Mouse (Mus musculus): ENCODE data around the gene Tmem239. TPM values are rescaled to one million over a fixed set of nuclear protein-coding genes. Genes with fewer than 3 reads are reported as not detected.

Tmem239 gene
- polyA plus RNA-seq, 1 experiment from 2014 or later: 0.12 TPM

DNA sequence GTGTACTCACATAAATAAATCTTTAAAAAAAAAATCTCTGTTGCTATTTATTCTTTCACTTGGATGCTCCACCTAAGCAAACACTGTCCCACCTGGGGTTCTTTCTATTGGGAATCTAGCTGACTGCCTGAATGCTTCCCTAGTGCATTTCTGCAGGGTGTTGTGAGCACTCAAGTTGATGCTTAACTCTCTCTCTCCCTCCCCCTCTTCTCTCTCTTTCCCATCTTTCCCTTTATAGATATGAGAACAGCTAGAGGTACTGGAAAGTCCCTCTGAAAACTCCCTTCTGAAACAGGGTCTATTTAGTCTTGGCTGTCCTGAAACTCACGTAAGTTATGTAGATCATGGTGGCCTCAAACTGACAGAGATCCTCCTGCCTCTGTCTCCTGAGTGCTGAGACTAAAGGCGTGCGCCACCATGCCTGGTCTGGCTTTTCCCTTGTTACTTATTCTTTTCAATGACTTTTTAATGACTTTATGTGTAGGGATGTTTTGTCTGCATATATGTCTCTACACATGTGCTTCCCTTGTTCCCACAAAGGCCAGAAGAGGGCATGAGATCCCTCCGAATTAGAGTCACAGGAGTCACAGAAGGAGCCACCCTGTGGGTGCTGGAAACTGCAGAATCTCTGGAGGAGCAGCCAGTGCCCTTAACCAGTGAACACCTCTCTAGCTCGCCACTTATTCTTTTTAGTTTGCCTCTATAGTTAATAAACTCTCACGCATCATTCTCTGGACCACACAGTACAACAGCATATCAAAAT is 8.0 kb downstream of the Tmem239 start:
- H3K27me3 ChIP-seq (ENCODE audit: low read depth, poor library complexity, severe bottlenecking): no peaks in the 10 kb centered on the region
- no peaks in the 10 kb centered on the region for H3K9me3 ChIP-seq (replicated peaks)
- no peak overlapping the region for H3K27ac ChIP-seq (replicated peaks)
- H3K36me3 ChIP-seq: peaks cover 10% of the 10 kb centered on the region
- H3K4me3 ChIP-seq: no peak overlapping the region
- 81% methylated on average over 6 of the region's 6 CpGs for WGBS
- DNase-seq (ENCODE audit: low spot score): no peak
- H3K4me1 ChIP-seq: peaks cover 7% of the 10 kb centered on the region

GRCm38 (mm10) chr2:130421781-130422620 is 15.7 kb downstream of the Tmem239 start:
- no peak overlapping the region for H3K27ac ChIP-seq (replicated peaks)
- no peak for DNase-seq (ENCODE audit: low spot score)
- peaks cover 33% of the 10 kb centered on the region for H3K4me1 ChIP-seq
- peaks cover 14% of the 10 kb centered on the region for H3K27me3 ChIP-seq (ENCODE audit: low read depth, poor library complexity, severe bottlenecking)
- 95% methylated on average over 26 of the region's 26 CpGs for WGBS
- no peak overlapping the region for H3K4me3 ChIP-seq
- H3K36me3 ChIP-seq: peaks cover 43% of the 10 kb centered on the region
- H3K9me3 ChIP-seq (replicated peaks): no peaks in the 10 kb centered on the region

GRCm38 (mm10) chr2:130423397-130424125 is 17.3 kb downstream of the Tmem239 start:
- Histone ChIP-seq H3K27ac (replicated peaks) (peak overlapping the region; percentile 91), H3K4me1 (peaks cover 33% of the 10 kb centered on the region), H3K36me3 (peaks cover 49% of the 10 kb centered on the region), H3K9me3 (replicated peaks) (no peaks in the 10 kb centered on the region), H3K4me3 (peak overlapping the region; percentile 65), H3K27me3 (ENCODE audit: low read depth, poor library complexity, severe bottlenecking) (peaks cover 14% of the 10 kb centered on the region)
- 19% methylated on average over 49 of the region's 49 CpGs for WGBS
- peak; percentile 82 for DNase-seq (ENCODE audit: low spot score)

DNA sequence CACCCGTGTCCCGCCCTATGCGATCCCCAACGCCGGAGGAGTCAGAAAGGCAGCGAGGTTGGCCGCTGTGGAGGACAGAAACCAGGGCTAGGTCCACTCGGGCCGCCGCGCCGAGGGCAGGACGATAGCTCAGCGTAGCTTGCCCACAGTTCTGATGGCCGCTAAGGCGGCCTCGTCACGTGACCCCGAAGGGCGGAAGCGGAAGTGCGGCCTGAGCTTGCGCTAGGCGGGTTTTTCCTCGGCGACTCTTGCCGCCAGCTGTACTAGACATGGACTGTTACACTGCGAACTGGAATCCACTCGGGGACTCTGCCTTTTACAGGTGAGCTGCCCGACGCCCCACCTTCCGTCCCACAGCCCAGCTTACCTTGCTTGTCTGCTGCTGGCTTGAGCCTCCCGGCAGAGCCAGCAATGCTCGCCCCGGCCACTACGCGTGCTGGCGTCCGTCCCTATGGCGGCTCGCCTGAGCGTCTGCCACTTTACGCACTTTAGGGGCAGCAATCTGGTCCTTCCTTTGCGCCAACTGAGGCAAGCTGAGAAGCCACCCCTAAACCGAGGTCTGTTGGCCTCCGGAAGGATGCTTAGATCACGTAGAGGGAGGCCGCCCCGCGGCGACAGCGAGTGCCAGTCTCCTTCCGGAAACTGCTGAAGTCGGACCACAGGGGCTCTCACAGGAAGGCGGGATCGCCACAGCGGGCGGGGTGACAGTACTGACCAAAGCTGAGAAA is 18.0 kb downstream of the Tmem239 start, which contains the start of the genes Vps16 and Pced1a:
Vps16 (plus strand) TSS at position 214 of the 728 bp plus-strand sequence.
Pced1a (minus strand) TSS at position 576 of the 728 bp plus-strand sequence.
- peak within 1 kb of the TSS; percentile 91 for H3K27ac ChIP-seq (replicated peaks)
- H3K36me3 ChIP-seq: peaks cover 42% of the 10 kb centered on the region
- no peaks in the 10 kb centered on the region for H3K9me3 ChIP-seq (replicated peaks)
- H3K4me3 ChIP-seq: peak within 1 kb of the TSS; percentile 65
- peaks cover 14% of the 10 kb centered on the region for H3K27me3 ChIP-seq (ENCODE audit: low read depth, poor library complexity, severe bottlenecking)
- under 1% methylated on average over 58 of the region's 58 CpGs for WGBS
- peaks cover 33% of the 10 kb centered on the region for H3K4me1 ChIP-seq
- peak; percentile 95 for DNase-seq (ENCODE audit: low spot score)

- Histone ChIP-seq H3K36me3 (peaks cover 38% of the 10 kb centered on the region), H3K4me1 (peaks cover 33% of the 10 kb centered on the region), H3K9me3 (replicated peaks) (no peaks in the 10 kb centered on the region), H3K4me3 (peak overlapping the region; percentile 65), H3K27me3 (ENCODE audit: low read depth, poor library complexity, severe bottlenecking) (peaks cover 14% of the 10 kb centered on the region), H3K27ac (replicated peaks) (peak overlapping the region; percentile 91)
- no peak for DNase-seq (ENCODE audit: low spot score)
- 62% methylated on average over 5 of the region's 5 CpGs for WGBS
Measured at GRCm38 (mm10) chr2:130425112-130425511, 18.8 kb downstream of the Tmem239 start.

GRCm38 (mm10) chr2:130429851-130430250 is 23.6 kb downstream of the Tmem239 start:
- WGBS: 76% methylated on average over 2 of the region's 2 CpGs
- Histone ChIP-seq H3K36me3 (peaks cover 32% of the 10 kb centered on the region), H3K4me1 (peaks cover 7% of the 10 kb centered on the region), H3K27ac (replicated peaks) (no peak overlapping the region), H3K4me3 (no peak overlapping the region), H3K27me3 (ENCODE audit: low read depth, poor library complexity, severe bottlenecking) (no peaks in the 10 kb centered on the region), H3K9me3 (replicated peaks) (no peaks in the 10 kb centered on the region)
- DNase-seq (ENCODE audit: low spot score): no peak

GRCm38 (mm10) chr2:130430484-130430883 is 24.2 kb downstream of the Tmem239 start:
- Histone ChIP-seq H3K36me3 (peaks cover 32% of the 10 kb centered on the region), H3K9me3 (replicated peaks) (no peaks in the 10 kb centered on the region), H3K4me1 (peaks cover 1% of the 10 kb centered on the region), H3K27me3 (ENCODE audit: low read depth, poor library complexity, severe bottlenecking) (no peaks in the 10 kb centered on the region), H3K4me3 (no peak overlapping the region), H3K27ac (replicated peaks) (no peak overlapping the region)
- 84% methylated on average over 3 of the region's 3 CpGs for WGBS
- DNase-seq (ENCODE audit: low spot score): no peak

GRCm38 (mm10) chr2:130432157-130432556 is 25.9 kb downstream of the Tmem239 start:
- WGBS: 90% methylated on average over 3 of the region's 3 CpGs
- Histone ChIP-seq H3K9me3 (replicated peaks) (no peaks in the 10 kb centered on the region), H3K4me3 (no peak overlapping the region), H3K27me3 (ENCODE audit: low read depth, poor library complexity, severe bottlenecking) (no peaks in the 10 kb centered on the region), H3K36me3 (peaks cover 32% of the 10 kb centered on the region), H3K4me1 (no peaks in the 10 kb centered on the region), H3K27ac (replicated peaks) (no peak overlapping the region)
- no peak for DNase-seq (ENCODE audit: low spot score)

DNA sequence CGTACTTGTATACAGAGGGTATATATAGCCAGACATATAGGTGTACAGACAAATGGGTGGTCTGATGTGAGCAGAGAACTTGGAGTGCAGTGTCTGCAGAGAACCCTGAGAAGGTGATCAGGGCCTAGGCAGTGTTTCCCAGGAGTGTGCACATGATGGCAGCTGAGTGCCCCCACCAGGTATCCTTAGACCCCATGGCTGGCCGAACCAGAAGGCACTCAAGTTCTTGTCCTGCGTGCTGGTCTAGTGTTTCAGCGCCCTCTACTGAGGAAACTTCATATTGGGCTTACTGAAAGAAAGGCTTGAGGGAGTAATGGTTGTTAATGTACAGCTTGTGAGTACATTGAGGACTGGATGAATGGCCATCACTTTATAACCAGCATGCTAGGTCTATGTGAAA is 26.9 kb downstream of the Tmem239 start:
- no peak overlapping the region for H3K4me3 ChIP-seq
- DNase-seq (ENCODE audit: low spot score): no peak
- WGBS: 28% methylated on average over 4 of the region's 4 CpGs
- H3K4me1 ChIP-seq: no peaks in the 10 kb centered on the region
- no peaks in the 10 kb centered on the region for H3K9me3 ChIP-seq (replicated peaks)
- H3K27ac ChIP-seq (replicated peaks): no peak overlapping the region
- H3K36me3 ChIP-seq: peaks cover 33% of the 10 kb centered on the region
- H3K27me3 ChIP-seq (ENCODE audit: low read depth, poor library complexity, severe bottlenecking): no peaks in the 10 kb centered on the region

DNA sequence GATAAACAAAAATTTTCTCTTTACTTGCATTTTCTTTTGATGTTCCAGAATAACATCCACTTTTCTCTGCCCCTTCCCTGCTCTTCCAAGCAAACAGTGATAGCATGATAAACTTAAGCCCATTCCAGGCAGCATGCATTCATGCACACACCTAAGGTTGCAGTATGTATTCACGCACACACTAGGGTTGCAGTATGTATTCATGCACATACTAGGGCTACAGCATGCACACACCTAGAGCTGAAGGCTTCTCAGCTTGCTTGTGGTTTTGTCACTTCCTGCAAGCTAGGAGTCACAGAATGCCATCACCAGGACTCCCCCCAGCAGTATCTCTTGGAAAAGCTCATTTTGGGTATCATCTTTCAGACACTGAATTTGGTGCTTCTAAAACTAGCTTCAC is 30.5 kb downstream of the Tmem239 start:
- Histone ChIP-seq H3K4me1 (no peaks in the 10 kb centered on the region), H3K27me3 (ENCODE audit: low read depth, poor library complexity, severe bottlenecking) (no peaks in the 10 kb centered on the region), H3K36me3 (peaks cover 57% of the 10 kb centered on the region), H3K9me3 (replicated peaks) (no peaks in the 10 kb centered on the region), H3K27ac (replicated peaks) (no peak overlapping the region), H3K4me3 (no peak overlapping the region)
- DNase-seq (ENCODE audit: low spot score): no peak
- WGBS: 94% methylated on average over 1 of the region's 1 CpGs

- Histone ChIP-seq H3K4me3 (no peak overlapping the region), H3K4me1 (no peaks in the 10 kb centered on the region), H3K36me3 (peaks cover 72% of the 10 kb centered on the region), H3K9me3 (replicated peaks) (no peaks in the 10 kb centered on the region), H3K27ac (replicated peaks) (no peak overlapping the region), H3K27me3 (ENCODE audit: low read depth, poor library complexity, severe bottlenecking) (no peaks in the 10 kb centered on the region)
- DNase-seq (ENCODE audit: low spot score): no peak
- WGBS: 96% methylated on average over 3 of the region's 3 CpGs
Measured at GRCm38 (mm10) chr2:130438861-130439260, 32.6 kb downstream of the Tmem239 start.
